Mouse (Mus musculus) spleen, adult 12 weeks (tissue): ENCODE measurements at regions not wholly inside any gene's neighbourhood (a gene's known extent, or its start where the extent isn't known, plus 50 kb on each side); places are given as distances from the start of the nearest gene placed in this dataset.

Source experiments
- DNase-seq: peaks from one replicate; pipeline ENCODE4 v3.0.0; 2022; ENCODE audit warnings: low spot score

DNA sequence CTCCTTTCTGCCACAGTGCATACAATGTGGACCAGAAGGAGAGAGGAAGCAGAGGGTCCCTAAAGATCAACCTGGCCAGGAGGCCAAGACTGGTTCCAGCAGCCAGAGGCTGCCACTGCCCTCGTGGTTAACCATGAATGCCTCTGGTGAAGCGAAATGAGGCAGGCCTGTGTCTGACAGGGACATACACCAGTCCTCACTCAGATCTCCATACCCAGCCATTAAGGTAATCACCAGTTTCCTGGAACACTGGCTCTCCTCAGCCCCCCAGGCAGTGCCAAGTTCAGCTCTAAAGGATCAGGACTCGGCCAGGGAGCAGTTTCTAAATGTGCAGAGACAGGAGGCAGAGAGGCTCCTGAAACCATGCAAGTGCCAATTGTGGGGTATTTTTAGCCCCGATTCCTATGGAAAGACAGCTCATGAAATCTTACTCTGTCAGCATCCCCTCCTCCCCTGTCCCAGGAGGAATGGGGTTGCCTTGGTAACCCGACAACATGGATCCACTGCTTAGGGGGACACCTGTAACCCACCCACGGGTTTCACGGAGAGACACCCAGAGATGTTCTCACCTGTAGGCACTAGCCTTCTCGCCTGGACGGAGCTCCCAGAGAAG is 103.6 kb downstream of the Ier5 start:
- DNase-seq = no peak

DNA sequence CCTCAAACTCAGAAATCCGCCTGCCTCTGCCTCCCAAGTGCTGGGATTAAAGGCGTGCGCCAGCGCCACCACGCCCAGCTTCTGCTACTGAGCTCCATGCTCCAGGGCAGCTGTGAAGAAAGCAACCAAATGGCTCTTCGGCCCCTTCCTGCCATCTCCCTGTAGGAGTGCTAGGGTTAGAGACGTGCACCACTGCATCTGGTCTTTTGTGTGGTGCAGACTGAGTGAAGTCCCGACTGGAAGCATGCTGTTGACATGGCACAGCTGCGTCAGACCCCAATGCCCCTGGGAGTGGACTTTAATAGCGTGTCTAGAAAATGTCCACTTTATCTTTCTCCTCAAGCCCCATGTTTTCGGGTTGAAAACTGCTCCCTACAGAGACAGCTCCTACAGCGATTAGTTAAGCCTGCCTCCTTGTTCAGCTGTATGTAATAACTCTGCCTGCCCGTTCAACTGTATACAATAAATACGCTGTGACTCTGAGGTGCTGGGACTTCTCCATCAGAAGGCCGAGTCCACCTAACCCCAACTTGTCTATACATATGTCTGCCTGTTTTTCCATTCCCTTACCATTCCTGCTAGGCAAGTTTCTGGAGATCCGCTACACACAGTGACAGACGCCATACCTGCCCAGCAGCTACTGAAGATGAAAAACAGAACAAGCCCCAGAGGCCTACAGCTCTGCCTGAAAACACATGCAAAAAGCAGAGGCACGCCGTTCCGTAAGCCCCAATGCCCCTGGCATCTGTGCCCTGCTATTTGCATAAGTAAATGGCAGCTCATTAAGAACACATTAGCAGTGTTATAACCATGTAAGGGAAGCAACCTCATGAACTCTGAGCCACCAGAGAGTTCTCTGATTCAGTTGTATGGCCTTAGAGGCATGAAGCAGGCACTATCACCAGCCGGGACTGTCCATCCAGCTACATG is 105.2 kb downstream of the Ier5 start:
- no peak for DNase-seq

DNA sequence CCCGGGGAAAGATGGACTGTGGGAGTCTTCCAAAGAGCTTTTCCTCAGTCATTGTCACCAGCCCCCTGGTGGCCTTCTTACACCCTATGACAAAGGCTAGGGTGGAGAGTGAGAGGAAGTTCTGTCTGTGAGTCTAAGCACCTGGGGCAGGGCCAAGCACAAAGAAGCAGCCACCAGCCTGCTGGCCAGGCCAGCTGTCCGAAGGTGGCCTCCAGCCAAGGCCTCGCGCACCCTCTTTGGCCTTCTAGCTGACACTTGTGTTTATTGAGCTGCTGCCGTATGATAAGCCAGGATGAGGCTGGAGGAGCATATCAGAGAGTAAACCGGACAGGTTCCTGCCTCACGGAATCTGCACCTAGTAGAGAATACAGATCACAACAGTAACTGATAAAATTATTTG is 99.0 kb upstream of the Cacna1e start:
- no peak for DNase-seq

- DNase-seq = no peak
Measured at GRCm38 (mm10) chr1:154982836-154983235, 98.5 kb upstream of the Cacna1e start.

- DNase-seq = no peak
Measured at GRCm38 (mm10) chr1:154981687-154982086, 97.4 kb upstream of the Cacna1e start.

- no peak for DNase-seq
Measured at GRCm38 (mm10) chr1:154975732-154976131, 91.4 kb upstream of the Cacna1e start.

- no peak for DNase-seq
Measured at GRCm38 (mm10) chr1:154961271-154961670, 77.0 kb upstream of the Cacna1e start.

- DNase-seq = no peak
Measured at GRCm38 (mm10) chr1:154956625-154957031, 72.3 kb upstream of the Cacna1e start.

GRCm38 (mm10) chr1:154952679-154953078 is 68.4 kb upstream of the Cacna1e start:
- no peak for DNase-seq
